Mouse (Mus musculus): ENCODE data around the gene Dgki. TPM values are rescaled to one million over a fixed set of nuclear protein-coding genes. Genes with fewer than 3 reads are reported as not detected.

The Dgki gene
- total and polyA plus RNA-seq, 2 experiments from 2014 or later, result 4.5 to 20.1 TPM

DNA sequence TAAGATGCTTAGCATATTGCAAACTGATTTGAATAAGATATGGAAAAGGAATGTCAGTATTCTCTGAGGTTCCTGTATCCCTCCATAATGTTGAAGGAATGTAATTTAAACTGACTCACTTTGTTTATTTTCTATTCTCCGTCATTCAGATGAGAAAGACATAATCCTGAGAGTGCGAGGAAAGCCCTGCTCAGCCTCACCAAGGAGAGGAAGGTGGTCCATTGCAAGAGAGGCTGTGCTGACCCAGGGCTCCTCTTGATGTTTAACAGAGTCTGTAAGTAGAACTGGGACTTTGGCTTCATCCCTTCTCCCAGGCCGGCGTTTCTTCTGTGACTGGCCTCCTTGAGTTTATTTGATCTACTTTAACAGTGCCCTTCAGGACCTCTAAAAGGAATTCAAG is 423.6 kb downstream of the Dgki start:
- TF ChIP-seq CTCF (IDR thresholded peaks at IDR 0.05; ENCODE audit: low read depth), result no peak
- H3K4me2 ChIP-seq (ENCODE audit: low read depth, low read length), result no peak overlapping the region
- H3K9me3 ChIP-seq (ENCODE audit: low read length), result no peaks in the 10 kb centered on the region
- H3K4me3 ChIP-seq (ENCODE audit: low read length), result no peak overlapping the region
- H3K36me3 ChIP-seq (ENCODE audit: insufficient read depth, low read length), result no peaks in the 10 kb centered on the region
- WGBS, result 56% methylated on average over 4 of the region's 4 CpGs
- H3K27me3 ChIP-seq (ENCODE audit: insufficient read depth, low read length), result no peaks in the 10 kb centered on the region
- no peak overlapping the region for H3K27ac ChIP-seq
- no peaks in the 10 kb centered on the region; the same call in none of the 2 replicates for H3K4me1 ChIP-seq (ENCODE audit: insufficient read depth, low read length)
- H3K9ac ChIP-seq (replicated peaks; ENCODE audit: low read length), result no peak overlapping the region
- ATAC-seq (no peak), DNase-seq (ENCODE audit: low spot score) (no peak)

DNA sequence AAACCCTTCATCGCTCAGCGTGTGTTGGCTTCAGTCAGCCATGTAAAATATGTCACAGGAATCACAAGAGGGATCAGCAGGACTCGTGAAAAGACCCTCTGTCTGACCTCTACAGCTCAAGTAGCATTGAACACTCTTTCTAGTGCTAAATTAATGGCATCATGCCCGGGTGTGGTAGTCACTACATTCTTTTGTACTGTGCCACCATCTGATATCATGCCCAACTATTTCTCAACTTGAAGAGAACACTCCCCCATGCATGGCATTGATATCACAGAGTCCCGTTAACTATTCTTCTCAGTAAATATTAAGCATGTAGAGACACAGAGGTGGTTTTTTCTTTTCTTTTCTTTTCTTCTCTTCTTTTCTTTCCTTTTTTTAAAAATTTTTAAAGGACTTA is 424.1 kb downstream of the Dgki start:
- no peak overlapping the region for H3K27ac ChIP-seq
- H3K36me3 ChIP-seq (ENCODE audit: insufficient read depth, low read length), result no peaks in the 10 kb centered on the region
- DNase-seq (ENCODE audit: low spot score), result peak; percentile 45
- H3K9me3 ChIP-seq (ENCODE audit: low read length), result no peaks in the 10 kb centered on the region
- H3K4me1 ChIP-seq (ENCODE audit: insufficient read depth, low read length), result no peaks in the 10 kb centered on the region; the same call in none of the 2 replicates
- H3K4me3 ChIP-seq (ENCODE audit: low read length), result no peak overlapping the region
- H3K27me3 ChIP-seq (ENCODE audit: insufficient read depth, low read length), result no peaks in the 10 kb centered on the region
- 0 out of 2 replicates have a peak, but pooled peaks have one; percentile 32 for ATAC-seq
- H3K4me2 ChIP-seq (ENCODE audit: low read depth, low read length), result no peak overlapping the region
- no peak overlapping the region for H3K9ac ChIP-seq (replicated peaks; ENCODE audit: low read length)
- 28% methylated on average over 5 of the region's 5 CpGs for WGBS
- TF ChIP-seq CTCF (IDR thresholded peaks at IDR 0.05; ENCODE audit: low read depth), result no peak

DNA sequence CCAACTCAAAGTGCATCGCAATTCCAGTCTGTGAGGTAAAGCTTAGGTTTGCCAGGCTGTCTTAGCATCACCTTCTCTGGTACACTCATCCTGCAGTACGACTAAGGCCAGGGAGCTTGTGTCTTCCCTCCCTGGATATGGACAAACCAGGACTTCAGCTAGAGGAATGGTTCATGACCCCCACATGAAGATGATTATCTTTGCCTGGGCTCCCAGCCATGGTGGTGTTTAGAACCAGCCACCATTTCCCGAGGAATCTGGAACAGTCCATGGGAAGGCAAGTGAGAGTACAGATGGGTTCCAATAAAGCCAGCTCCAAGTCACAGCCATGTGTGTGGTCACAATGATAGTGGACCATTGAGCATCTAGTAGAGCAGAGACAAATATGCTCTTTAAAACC is 427.1 kb downstream of the Dgki start:
- no peak for ATAC-seq
- no peaks in the 10 kb centered on the region; the same call in 1 of the 2 replicates for H3K4me1 ChIP-seq (ENCODE audit: insufficient read depth, low read length)
- 81% methylated on average over 3 of the region's 3 CpGs for WGBS
- H3K4me3 ChIP-seq (ENCODE audit: low read length), result no peak overlapping the region
- H3K4me2 ChIP-seq (ENCODE audit: low read depth, low read length), result no peak overlapping the region
- H3K9ac ChIP-seq (replicated peaks; ENCODE audit: low read length), result no peak overlapping the region
- TF ChIP-seq CTCF (IDR thresholded peaks at IDR 0.05; ENCODE audit: low read depth), result no peak
- H3K27me3 ChIP-seq (ENCODE audit: insufficient read depth, low read length), result no peaks in the 10 kb centered on the region
- no peaks in the 10 kb centered on the region for H3K36me3 ChIP-seq (ENCODE audit: insufficient read depth, low read length)
- no peak overlapping the region for H3K27ac ChIP-seq
- DNase-seq (ENCODE audit: low spot score), result no peak
- no peaks in the 10 kb centered on the region for H3K9me3 ChIP-seq (ENCODE audit: low read length)

DNA sequence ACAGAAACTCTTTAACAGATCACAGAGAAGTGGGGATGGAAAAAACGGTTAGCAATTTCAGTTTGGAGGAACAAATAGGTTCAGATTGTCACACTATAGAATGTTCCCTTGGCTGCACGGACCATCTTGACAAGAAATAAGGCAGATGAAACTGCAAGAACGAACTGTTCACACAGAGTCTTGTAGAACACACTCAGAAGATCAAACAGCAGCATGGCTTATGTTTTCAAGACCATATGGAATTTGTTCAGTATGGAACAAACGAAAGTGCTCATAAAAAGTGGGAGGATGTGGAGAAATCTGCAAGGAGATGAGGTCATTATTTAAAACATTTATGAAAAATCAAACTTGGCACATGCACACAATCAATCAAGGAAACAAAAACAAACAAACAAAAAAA is 431.8 kb downstream of the Dgki start:
- Histone ChIP-seq H3K9ac (replicated peaks; ENCODE audit: low read length) (no peak overlapping the region), H3K4me3 (ENCODE audit: low read length) (no peak overlapping the region), H3K9me3 (ENCODE audit: low read length) (no peaks in the 10 kb centered on the region), H3K4me2 (ENCODE audit: low read depth, low read length) (no peak overlapping the region), H3K4me1 (ENCODE audit: insufficient read depth, low read length) (no peaks in the 10 kb centered on the region), H3K27me3 (ENCODE audit: insufficient read depth, low read length) (no peaks in the 10 kb centered on the region), H3K36me3 (ENCODE audit: insufficient read depth, low read length) (no peaks in the 10 kb centered on the region), H3K27ac (no peak overlapping the region)
- no peak for TF ChIP-seq CTCF (IDR thresholded peaks at IDR 0.05; ENCODE audit: low read depth)
- ATAC-seq (no peak), DNase-seq (ENCODE audit: low spot score) (no peak)
- WGBS, result 68% methylated on average over 4 of the region's 4 CpGs

DNA sequence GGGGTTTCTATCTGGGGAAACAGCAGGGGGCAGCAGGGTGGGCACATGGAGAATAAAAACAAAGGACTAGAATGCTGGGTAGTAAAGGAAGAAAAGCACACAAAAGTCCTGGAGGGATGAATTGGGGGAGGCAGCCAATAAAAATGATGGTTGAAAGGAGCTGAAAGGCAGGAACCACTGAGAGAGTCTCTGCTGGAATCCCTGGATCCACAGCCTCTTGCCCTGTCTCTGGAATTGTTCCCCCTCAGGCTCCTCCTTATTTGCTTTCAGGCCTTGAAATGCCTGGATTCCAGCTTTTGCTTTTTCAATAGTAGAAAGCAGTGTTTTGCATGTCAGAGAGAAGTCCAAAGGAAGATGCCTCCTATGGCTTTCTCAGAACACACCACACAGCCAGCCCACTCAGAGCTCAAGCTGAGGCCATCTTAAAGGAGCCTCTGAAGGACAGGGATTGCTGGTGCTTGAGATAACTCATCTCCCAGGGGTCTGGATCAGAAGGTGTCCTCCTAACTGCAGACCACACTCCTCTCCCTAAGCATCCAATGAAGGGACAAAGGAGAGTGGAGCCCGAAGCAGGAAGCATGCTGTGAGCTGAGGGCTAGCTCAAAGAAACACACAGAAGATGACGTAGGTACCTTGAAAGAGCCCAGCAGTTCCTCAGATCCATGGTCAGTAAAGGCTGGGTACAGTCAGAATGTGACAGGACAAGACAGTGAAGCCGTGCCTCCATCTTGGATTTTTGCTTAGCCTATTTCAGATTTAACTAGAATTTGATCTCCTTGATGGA is 441.5 kb downstream of the Dgki start:
- 32% methylated on average over 3 of the region's 3 CpGs for WGBS
- no peak for TF ChIP-seq CTCF (IDR thresholded peaks at IDR 0.05; ENCODE audit: low read depth)
- no peaks in the 10 kb centered on the region for H3K27me3 ChIP-seq (ENCODE audit: insufficient read depth, low read length)
- H3K27ac ChIP-seq, result peak overlapping the region; percentile 76
- no peak overlapping the region for H3K4me2 ChIP-seq (ENCODE audit: low read depth, low read length)
- no peak overlapping the region for H3K4me3 ChIP-seq (ENCODE audit: low read length)
- no peak overlapping the region for H3K9ac ChIP-seq (replicated peaks; ENCODE audit: low read length)
- DNase-seq (ENCODE audit: low spot score), result peak; percentile 58
- ATAC-seq, result peak; percentile 87
- H3K4me1 ChIP-seq (ENCODE audit: insufficient read depth, low read length), result peaks cover 4% of the 10 kb centered on the region; the same call in 1 of the 2 replicates
- no peaks in the 10 kb centered on the region for H3K36me3 ChIP-seq (ENCODE audit: insufficient read depth, low read length)
- no peaks in the 10 kb centered on the region for H3K9me3 ChIP-seq (ENCODE audit: low read length)

DNA sequence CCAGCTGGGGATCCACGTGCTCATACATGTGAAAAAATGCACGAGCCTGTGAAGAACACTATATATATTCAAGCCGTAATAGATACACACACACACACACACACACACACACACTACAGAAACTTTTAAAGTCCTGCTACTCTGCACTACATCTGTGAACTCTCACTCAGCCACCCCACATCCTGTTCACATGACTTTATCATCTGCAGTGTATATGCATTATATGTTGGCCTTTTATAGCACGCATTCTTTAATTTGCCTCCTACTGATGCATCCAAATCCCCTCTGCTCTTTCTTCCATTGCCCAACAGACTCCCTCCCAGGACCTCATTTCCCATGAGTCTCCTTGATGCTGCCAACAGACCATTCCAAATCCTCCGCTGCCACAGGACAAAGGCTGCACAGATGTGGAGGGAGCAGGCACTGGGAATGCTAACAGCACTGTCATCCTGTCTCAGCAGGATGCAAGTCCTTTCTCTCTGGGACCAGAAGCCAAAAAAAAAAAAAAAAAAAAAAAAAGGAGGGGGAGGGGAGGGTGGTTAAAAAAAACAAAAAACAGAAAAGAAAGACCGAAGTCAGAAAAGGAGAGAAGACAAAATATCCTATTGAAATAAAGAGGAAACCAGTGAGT is 442.2 kb downstream of the Dgki start:
- 17% methylated on average over 6 of the region's 6 CpGs for WGBS

More for the DNA sequence above, 442.2 kb downstream of the Dgki start:
- H3K4me1 ChIP-seq (ENCODE audit: insufficient read depth, low read length), result peaks cover 4% of the 10 kb centered on the region; the same call in 1 of the 2 replicates
- peak overlapping the region; percentile 76; the same call in 1 of the 2 replicates for H3K27ac ChIP-seq
- H3K9me3 ChIP-seq (ENCODE audit: low read length), result no peaks in the 10 kb centered on the region
- no peaks in the 10 kb centered on the region for H3K27me3 ChIP-seq (ENCODE audit: insufficient read depth, low read length)
- no peak overlapping the region for H3K4me3 ChIP-seq (ENCODE audit: low read length)
- no peak overlapping the region for H3K4me2 ChIP-seq (ENCODE audit: low read depth, low read length)
- H3K36me3 ChIP-seq (ENCODE audit: insufficient read depth, low read length), result no peaks in the 10 kb centered on the region
- peak; percentile 48 for DNase-seq (ENCODE audit: low spot score)
- no peak overlapping the region for H3K9ac ChIP-seq (replicated peaks; ENCODE audit: low read length)
- no peak for TF ChIP-seq CTCF (IDR thresholded peaks at IDR 0.05; ENCODE audit: low read depth)
- peak; percentile 83 for ATAC-seq

Data from hindbrain, postnatal 0 days (tissue).